Mouse (Mus musculus) lung, adult 2 months (tissue): Measurements from ENCODE around the gene Sat2.

Experiments
- CTCF ChIP-seq: fragments of 200-500 bp; IDR thresholded peaks from 2 replicates; pipeline ENCODE4 v1.5.1; 2011; ENCODE audit warnings: mild to moderate bottlenecking, low read length, control low read depth; ENCODE audit not compliant: insufficient read depth
- POLR2A ChIP-seq: fragments of 200-500 bp; IDR thresholded peaks from 2 replicates; pipeline ENCODE4 v1.6.1; 2011; ENCODE audit warnings: low read depth, mild to moderate bottlenecking, control low read depth, low read length, borderline replicate concordance; ENCODE audit errors: extremely low read depth

DNA sequence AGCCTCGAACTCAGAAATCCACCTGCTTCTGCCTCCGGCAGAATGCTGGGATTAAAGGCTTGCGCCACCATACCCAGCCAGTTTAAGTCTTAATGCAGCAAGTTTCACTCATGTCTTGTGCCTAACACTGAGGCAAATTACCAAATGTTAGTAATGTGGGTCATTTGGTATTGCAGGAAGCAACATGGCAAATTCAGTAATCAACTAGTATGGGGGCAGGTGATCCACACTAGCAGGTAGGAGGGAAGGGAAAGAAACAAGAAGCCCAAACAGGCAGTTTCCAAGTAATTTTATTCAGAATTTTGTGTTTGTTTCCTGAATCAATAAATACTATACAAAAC is 44.8 kb downstream of the Sat2 start:
- no peak for TF ChIP-seq POLR2A
- no peak for TF ChIP-seq CTCF
